Mouse (Mus musculus) adrenal gland, postnatal 14 days (tissue): ENCODE results near the gene Cacna1c. TPM values are rescaled to one million over a fixed set of nuclear protein-coding genes. Genes with fewer than 3 reads are reported as not detected.
A peak's percentile ranks its signal among the peaks of the same experiment; 100 is the strongest.

ENCODE experiments used
- DNase-seq: peaks from one replicate; pipeline ENCODE4 v3.0.0; 2021; ENCODE audit warnings: mixed read lengths
- total RNA-seq: library from RNA; stranded (reverse); gene quantifications from 2 replicates; pipeline ENCODE4 v1.2.3, GENCODE M21; 2021

The Cacna1c gene
- total RNA-seq, 1 experiment from 2014 or later, result 58.2 TPM

DNA sequence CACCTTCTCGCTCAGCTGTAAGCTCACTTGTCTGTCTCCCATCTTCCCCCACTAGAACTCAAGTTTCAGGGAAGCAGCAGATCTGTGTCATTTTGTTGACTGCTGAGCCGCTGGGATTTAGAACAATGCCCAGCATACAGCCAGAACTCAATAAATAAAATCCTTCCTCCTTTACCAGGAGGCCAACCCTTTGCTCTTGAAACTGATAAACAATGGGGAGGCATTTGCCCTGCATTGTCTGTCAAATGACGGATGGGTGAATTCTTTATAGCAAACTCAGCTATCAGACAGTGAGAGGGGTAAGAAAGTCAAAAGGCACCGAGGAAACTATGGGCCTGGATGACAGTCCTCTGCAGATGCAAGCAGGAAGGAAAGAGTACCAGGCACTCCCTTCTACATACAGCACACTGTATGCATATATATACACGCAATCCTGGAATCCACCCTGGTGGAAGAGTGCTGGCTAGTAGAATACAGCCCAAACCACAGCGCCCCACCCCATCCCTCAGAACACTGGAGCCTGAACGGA, 187.5 kb downstream of the Cacna1c start:
- no peak for DNase-seq

DNA sequence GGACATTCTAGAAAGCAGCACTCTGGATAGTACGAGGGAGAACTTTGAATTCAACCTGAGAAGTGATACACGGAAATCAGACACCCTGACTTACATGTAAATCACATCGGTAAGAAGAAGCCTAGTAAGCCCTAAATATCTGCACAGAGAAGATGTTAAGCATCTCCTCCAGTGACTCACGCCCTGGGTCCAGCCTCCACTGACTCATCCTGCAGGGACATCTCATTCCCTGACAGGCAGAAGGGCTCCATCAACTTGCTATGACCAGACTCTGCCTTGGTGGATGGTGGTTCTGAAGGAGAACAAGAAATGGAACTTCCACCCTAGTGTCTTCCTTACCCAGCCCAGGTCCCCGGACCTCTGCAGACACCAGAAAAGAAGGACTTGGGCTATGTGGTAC, 191.6 kb downstream of the Cacna1c start:
- peak; percentile 68 for DNase-seq

- peak; percentile 32 for DNase-seq
Observed at GRCm38 (mm10) chr6:119001442-119001841, 194.8 kb downstream of the Cacna1c start.

GRCm38 (mm10) chr6:119000255-119000654, 196.0 kb downstream of the Cacna1c start:
- DNase-seq, result peak; percentile 24

GRCm38 (mm10) chr6:118999329-118999875, 196.8 kb downstream of the Cacna1c start:
- no peak for DNase-seq

GRCm38 (mm10) chr6:118997397-118997796, 198.8 kb downstream of the Cacna1c start:
- DNase-seq, result no peak

GRCm38 (mm10) chr6:118994272-118995061, 201.8 kb downstream of the Cacna1c start:
- DNase-seq, result no peak

DNA sequence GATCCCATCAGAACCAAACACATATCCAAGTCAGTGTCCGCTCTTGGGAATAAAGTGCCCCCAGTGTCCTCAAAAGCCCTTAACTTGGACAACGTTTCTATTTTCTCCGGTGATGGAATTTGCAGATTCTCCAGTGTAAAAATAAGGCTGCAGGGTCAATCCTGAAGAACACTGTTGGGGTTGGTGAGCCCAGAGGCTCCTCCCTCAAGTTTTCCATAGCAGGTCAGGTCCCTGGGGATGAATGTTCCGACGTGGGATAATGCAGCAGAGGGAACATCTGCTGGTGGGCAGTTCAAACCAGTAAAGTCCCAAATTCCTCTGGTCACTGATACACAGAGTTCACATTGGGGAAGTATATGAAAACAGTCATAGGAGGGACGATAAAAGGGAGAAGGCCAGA, 203.8 kb downstream of the Cacna1c start:
- no peak for DNase-seq

GRCm38 (mm10) chr6:118989999-118990776, 206.0 kb downstream of the Cacna1c start:
- no peak for DNase-seq

GRCm38 (mm10) chr6:118984181-118984901, 211.9 kb downstream of the Cacna1c start:
- DNase-seq, result peak; percentile 57

- DNase-seq, result no peak
Observed at GRCm38 (mm10) chr6:118983471-118984040, 212.7 kb downstream of the Cacna1c start.

- no peak for DNase-seq
Observed at GRCm38 (mm10) chr6:118980265-118980664, 216.0 kb downstream of the Cacna1c start.

GRCm38 (mm10) chr6:118977443-118978271, 218.6 kb downstream of the Cacna1c start:
- no peak for DNase-seq

DNA sequence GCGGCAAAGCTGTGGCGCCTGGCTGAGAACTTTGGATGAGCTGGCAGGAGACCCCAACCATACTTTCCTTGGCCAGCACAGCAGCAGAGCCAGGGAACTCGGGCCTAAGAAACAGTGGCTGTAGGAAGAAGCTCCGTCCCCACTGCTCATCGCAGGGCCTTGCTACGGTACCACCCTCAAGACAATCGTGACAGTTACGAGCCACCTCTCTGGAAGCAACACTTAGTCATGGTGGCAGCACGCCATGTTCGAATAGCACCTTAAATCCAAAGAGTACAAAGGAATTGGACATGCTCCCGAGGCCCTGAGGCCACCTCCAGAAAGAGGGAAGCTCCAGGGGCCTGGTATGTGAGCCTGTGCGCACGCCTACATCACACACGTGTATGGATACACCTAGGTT, 219.6 kb downstream of the Cacna1c start:
- DNase-seq, result no peak

DNA sequence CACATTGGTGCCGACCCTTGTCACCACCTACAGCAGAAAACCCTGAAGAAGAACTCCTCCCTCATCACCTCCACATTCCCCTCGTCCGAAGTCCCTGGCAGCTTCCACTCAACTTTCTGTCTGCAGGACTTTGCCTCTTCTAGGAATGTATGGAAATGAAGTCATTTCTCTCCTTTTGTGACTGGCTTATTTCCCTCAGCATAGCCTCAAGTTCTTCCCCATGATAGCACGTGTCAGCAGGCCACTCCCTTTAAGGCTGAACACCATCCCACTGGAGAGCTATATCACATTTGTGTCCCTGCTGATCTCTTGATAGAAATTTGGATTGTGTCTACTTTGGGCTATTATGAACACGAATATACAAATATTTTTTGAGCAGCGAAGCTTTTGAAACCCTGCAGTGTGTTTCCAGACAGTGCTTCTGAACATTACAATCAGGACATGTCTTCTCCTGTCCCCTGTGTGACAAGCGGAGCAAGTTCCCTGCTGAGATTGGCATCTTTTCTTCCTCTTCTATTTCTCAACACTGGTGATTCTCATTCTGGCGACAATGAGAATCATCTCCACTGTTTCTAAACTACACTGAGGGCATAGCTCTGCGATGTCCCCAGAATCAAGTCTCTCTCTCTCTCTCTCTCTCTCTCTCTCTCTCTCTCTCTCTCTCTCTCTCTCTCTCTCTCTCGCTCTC, 224.2 kb downstream of the Cacna1c start:
- DNase-seq, result no peak

DNA sequence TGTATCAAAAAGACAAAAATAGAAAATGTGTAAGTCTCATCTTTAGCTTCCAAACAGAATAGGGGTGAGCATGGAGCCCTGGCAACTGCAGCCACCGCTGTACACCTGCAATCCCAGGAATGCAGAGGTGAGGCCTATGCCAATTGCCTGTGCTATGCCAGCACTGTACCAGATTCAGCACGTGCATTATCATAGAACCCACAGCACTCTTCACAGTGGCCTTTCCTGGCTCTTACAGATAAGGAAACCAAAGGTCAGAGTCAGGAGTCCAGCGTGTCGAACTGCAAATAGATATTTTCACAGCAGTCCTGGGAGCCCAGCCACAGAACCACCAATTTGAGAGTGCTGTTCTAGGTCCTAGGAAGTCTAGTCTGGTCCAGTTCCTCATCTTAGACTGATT, 227.4 kb downstream of the Cacna1c start:
- DNase-seq, result no peak

- no peak for DNase-seq
Observed at GRCm38 (mm10) chr6:118966904-118967303, 229.3 kb downstream of the Cacna1c start.

DNA sequence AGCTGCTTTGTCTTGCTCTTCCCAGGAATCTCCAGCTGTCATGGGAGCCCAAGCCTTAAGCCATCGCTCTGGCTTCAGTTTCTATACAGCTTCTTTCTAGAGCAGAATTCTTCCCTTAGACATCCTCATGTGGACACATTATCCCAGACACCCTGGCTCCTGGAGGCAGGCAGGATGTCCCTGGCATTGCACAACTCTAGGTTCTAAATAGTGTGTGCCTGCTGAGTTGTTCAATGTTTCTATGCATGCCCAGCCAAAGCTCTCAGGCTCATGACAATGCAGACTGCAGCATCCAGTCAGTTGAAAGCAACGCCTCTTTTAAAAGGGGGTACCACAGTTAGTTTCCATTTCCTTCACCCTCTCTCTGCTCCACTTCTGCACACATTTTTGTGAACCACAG, 230.6 kb downstream of the Cacna1c start:
- DNase-seq, result no peak

DNA sequence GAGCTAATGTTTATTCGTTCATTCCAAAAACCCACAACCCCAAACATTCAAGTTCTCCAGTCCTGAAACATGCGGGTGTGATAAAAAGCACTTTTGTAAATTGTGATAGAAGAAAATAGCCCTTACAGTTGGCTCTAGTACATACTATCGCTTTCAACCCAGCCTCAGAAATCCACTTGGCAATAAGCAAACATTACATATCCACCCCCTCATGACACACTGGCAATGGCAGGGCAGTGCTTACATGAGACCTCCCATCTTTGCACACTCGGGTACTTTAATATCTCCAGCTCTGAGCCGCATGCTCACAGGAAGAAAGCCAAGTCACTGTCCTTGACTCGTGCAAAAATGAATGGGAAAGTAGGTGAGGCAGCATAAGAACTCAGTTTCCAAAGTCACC, 232.4 kb downstream of the Cacna1c start:
- DNase-seq, result no peak

DNA sequence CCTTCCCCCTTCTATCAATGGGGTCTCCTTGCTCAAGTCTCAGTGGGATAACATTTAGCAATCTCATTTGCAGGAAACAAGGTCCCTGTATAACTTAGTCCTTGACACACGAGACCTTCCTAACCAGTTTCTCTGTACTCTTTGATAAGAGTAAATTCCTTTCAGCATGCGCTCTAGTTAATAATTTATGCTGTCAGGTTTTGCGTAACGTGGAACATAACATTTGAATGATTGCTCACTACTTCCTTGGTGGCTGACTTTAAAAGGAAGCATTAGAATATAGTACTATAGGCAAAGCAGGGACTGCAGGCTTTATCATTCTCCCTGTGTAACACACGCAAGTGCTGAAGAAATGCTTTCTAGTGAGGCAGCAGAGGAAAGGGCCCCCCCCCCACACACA, 232.9 kb downstream of the Cacna1c start:
- DNase-seq, result no peak
